Mouse (Mus musculus) layer of hippocampus, adult 18-20 months (tissue): ENCODE measurements around the gene Cdca4. TPM values are rescaled to one million over a fixed set of nuclear protein-coding genes. Genes with fewer than 3 reads are reported as not detected.

Experiments used
- DNase-seq, 2 experiments: peaks; one replicate each; pipeline ENCODE4 v3.0.0; 2022; ENCODE audit warnings: low spot score in 2 of 2
- long read RNA-seq: library from polyadenylated mRNA; stranded (forward); transcript quantifications from one replicate; pipeline ENCODE4 v2.0.0, GENCODE M21; 2021
- total RNA-seq, 2 experiments: library from RNA; stranded (reverse); gene quantifications; 2 replicates each; pipeline ENCODE4 v1.2.3; 2021

Gene Cdca4
- 10 to 100 TPM in 1 of 2 experiments, 1 to 10 TPM in 1; 7.4 to 10.0 TPM for total RNA-seq
- long read RNA-seq, transcript Cdca4-202 (2 exons, 1,994 nt): major isoform, 6 of 8 reads
- long read RNA-seq, partial matches to known transcripts: 0 of 8 reads
- long read RNA-seq, other reads (novel, unspliced or antisense): 0 of 8 reads

DNA sequence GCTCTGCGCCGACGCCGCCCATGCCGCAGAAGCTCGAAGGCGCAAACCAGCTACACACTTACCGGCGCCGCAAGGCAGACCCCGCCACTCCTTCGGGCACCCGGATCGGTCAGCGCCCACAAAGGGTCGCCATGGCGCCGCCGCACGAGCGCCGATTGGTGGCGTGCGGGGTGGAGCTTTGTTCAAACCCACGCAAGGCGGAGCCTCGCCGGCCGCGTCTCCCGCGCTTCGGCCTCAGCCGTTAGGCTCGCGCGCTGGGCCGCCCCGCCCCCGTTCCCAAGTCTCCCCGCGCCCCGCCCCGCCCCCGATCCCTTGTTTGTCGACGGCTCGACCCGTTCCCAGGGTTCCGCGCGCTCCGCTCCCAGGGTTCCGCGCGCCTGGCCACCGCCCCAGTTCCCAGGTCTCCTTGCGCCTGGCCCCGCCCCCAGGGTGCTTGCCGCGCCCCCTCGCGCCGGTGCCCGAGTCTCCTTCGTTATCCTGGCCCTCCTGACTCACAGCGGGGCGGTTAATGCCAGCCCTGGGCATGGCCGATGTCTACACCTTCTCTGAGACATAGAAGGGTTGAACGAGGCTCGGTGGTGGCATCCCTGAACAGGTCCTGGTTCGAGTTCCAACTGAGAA is at the start of gene Cdca4:
Cdca4 (minus strand) TSS at position 180 of the 621 bp plus-strand sequence.
- peak; percentile 96 to 98 for DNase-seq

DNA sequence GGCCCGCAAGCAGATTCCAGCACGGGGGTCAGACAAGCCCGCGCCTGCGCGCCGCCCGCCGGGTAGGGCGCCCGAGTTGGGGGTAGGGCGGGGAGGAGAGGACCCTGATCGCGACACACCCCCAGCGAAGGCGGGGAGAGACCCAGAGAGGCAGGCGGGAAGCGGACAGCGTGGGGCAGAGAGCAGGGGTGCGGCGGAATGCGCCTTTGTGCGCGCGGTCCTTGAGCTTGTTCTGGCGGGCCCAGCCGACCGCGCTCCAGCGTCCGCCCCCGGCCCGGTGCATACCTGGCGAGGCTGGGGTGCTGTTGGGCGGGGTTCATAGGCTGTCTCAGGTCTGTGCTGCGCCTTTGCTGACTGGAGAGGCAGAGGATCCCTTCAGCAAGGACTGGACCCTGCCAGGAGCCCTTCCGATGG is 48.4 kb upstream of the Cdca4 start:
- no peak for DNase-seq

DNA sequence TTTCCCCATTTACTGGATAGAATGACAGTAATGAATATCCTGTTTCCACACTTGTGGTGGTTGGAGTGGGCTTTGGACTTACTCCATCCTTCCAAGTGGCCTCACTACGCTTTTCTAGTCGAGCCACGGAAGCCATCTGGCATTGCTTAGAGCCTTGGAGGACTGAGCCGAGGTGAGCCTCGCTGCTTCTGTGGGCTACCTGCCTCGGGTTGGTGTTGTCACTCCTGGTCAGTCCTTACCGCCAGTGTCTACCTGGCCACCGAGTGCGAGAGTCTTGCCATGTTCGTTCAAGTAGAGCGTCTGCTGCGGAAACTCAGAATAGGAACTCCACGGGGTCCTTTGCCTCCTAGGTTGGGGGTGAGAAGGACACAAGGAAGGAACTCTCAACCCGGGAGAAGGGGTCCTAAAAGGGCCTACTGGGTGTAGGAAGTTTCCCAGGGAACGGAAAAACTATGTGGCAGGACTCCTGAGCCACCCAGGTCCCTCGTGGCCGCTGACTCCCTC is 47.9 kb upstream of the Cdca4 start:
- no peak for DNase-seq

DNA sequence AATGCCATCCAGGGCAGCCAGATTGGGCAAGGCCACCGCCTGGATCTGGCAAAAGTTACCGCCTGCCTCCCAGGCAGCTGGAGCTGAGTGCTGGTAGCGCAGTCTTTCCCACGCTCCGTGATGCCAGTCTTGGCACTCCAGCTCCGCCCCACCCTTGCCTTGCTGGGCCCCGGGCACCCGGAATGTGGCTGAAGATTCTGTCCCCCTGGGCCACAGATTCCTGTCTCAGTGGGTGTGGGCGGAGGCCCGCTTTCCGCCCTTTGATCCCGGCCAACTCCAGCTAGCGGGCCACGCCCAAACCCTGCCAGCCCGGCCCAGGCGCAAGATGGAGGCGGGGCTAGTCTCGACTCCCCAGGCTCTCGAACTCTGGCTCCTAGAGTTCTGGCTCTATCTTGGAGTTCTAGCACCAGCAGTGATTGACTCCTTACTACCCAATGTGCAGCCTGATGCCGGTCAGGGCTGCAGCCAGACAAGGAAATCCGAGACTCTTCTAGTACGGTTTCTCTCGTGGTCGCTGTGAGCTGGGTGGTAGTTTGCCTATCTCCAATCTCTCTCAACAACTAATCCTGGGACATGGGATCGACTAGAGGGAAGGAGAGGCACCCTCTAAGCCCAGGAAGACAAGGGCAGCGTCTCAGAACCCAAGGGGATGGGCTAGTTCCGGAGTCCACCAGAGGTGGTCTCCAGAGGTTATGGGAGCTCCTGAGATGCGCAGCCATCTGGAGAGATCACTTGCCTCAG is 47.3 kb upstream of the Cdca4 start:
- DNase-seq: no peak

DNA sequence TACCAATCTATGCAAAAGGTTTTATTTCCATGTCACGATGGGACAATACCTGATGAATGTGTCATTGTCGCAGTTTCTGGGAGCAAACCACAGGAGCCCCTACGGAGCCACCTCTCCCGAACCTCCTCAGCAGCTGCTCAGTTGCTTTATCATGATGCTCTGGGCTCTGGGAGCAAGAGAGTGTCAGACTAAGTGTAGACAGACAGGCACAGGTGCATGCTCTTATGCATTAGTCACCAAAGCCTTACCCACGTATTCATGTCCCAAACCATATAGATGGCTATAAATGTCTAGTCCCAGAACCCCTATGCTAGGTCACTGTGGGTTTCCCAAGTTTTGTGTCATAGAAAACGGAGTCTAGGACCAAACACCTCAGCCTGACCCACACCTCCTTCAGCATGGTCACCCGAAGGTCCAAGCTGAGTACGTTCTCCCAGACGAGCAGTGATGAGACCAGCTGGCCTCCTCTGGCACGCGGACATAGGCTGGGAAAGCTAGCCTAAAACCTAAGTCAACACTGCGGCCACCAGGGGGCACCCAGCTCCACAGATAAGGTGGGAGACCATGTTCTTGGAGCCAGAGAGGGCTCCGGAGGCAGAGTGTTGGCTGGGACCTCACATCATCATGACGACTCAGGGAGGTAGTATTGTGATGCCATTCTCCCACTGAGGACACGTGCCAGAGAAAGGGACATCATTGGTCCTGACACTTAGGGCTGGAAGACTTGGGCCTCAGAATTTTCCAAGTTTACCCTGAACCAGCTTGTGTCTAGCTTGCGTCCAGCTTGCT is 46.2 kb upstream of the Cdca4 start:
- DNase-seq: peak; percentile 58 to 87

DNA sequence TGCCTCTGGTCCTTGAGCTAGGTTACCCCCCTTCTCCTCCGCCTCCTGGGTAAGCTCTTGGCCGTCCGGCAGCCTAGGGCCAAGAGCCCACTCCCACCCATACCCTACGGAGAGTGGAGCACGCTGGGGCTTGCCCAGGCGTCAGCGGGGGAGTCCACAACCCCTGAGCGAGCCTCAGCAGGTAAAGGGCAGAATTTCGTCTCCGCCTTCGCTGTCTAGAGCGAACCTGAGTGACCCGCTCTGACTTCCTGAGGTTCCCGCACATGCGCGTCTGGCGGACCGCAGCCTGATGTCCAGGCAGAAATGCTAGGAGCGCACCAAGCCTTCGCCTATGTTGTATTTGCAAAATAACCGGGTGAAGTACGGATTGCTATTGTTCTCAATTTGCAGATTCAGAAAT is 45.0 kb upstream of the Cdca4 start:
- no peak for DNase-seq

DNA sequence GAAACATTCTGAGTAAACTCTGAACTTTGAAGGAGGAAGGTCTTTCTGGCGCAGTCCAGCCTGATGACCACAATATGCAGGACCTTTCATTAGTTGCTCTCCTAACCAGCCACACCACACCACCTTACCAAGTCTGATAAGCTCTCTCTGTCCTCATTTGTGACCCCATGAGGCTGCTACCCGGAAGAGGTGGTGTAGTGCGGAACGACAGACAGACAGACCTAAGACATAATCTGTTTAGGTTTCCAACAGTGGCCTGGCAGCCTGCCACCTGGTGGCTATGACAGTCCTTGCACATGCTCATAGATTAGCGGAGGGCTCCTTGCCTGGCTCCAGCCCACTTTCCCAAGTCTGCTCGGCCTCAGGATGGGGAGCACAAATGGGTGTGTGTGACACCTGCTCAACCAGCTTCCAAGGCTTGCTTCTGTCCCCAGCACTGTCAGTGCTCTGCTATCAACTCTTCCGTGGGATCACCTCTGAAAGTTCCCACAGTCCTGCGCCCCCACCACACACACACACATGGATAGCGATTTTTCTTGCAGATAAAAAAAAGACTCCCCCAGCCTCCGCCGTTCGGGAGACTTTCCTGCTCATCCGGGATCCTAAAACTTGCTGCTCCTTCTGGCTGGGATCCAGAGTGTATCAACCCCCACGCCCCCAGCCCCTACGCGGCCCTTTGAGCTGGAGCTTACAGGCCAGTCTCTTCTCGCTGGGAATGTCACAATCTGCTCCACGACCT is 44.4 kb upstream of the Cdca4 start:
- DNase-seq: peak in 1 of 2 experiments; percentile 51

DNA sequence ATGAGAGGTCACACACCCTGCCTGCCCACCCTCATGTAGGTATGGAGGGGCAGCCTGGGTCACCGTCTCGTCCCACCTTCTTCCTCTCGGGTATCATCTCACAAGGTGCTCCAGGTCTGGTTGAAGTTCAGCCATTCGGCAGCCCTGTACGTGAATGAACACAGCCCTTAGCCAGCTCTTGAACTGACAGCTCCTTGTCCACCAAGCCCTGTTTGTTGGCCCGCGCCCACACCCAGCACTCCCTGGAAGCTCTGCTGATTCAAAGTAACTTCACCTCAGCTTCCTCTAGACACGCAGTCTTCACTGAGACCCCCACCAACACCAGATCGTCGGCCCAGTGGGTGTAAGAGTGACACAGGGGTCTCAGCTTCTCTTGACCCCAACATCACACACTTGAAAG is 43.8 kb upstream of the Cdca4 start:
- DNase-seq: no peak

DNA sequence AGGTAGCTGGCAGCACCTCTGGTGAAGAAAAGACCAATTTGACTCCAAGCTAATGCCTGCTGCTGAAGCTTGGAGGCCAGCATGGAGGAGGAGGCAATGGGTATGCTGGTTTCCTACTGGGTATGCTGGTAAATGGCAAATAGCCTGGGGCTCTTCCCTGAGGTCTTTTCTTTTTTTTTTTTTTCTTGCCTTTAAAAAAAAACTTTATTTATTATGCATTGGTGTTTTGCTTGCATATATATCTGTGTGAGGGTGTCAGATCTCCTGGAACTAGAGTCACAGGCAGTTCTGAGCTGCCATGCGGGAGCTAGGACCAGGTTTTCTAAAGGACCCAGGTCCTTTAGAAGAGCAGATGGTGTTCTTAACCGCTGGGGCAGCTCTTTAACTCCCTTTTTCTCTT is 42.0 kb upstream of the Cdca4 start:
- no peak for DNase-seq

DNA sequence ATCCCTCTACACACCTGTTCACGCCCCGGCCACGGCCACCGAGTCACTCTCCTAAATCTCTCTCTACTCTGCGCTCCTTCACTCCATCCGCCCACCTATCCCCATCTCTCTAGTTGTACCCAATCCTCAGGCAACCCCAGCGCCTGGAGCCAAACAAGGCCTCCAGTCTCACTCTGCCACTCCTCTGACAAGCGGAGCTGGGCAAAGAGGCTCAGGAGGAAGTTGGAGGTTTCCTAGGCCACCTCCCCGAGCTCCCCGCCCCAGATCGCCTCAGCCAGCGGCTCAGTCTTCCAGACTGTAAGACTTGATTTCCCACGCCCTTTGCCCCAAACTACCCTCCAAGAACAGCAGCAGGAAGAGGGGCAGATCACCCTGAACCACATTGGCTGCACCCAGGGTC is 41.6 kb upstream of the Cdca4 start:
- DNase-seq: no peak

DNA sequence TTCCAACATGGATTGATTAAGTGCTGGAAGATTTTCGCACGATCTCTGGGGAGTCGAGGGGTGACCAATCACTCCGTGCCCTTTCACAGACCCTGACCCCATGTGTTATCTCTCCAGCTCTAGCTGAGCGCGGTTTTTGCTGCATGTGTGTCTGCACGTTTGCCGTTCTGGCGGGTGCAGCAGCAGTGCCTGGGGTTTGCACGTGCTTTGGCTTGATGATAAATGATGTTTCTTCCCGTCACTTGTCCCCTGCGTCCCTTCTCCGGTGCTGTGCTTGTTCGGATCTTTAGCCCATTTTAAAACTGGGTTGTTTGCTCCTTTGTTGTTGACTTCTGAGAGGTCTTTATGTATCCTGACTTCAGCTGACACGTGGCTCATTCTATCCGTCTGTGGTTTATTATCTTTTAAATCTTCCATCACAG is 40.6 kb upstream of the Cdca4 start:
- DNase-seq: no peak

DNA sequence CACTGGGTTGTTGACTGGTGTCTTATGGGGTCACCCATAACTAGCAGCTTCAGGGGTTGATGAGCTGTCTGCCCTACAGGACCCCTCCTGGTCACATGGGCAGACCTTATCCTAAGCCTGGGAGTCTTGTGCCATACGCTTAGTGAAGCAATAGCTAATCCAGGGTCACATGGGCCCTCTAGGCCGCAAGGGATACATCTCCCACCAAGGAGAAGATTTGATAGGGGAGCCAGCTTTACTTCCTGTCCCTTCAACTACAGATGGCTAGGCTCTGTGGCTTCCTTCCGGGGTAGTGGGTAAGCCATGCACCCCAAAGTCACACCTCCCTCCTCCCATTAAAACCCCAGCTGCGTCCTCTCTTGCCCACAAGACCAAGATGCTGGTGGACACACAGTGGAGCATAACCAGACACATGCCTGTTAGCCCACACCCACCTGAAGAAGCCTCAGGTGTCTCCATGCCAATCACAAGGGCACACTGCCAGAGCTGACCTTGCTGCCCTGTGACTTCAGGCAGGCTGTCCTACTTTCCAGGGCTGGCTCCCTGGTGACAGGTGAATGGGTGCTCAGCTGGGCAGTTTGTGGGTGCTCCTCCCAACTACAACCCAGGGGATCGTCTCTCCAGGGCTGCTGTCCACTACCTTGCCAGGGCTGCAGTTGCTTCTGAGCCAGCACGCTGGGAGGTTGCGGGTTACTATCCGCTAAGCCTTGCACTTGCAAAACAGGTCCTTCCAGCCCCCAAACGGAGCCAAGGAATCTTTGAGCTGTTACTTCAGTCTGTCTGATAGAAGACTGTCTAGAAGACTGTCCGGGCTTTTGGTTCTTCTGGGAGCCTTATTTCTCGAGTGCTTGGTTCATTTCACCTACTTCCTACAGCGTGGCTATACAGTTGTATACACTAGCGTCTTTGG is 39.2 kb upstream of the Cdca4 start, which contains the start of gene Gpr132:
Gpr132 (minus strand) TSS at position 51 of the 910 bp plus-strand sequence.
- no peak for DNase-seq

DNA sequence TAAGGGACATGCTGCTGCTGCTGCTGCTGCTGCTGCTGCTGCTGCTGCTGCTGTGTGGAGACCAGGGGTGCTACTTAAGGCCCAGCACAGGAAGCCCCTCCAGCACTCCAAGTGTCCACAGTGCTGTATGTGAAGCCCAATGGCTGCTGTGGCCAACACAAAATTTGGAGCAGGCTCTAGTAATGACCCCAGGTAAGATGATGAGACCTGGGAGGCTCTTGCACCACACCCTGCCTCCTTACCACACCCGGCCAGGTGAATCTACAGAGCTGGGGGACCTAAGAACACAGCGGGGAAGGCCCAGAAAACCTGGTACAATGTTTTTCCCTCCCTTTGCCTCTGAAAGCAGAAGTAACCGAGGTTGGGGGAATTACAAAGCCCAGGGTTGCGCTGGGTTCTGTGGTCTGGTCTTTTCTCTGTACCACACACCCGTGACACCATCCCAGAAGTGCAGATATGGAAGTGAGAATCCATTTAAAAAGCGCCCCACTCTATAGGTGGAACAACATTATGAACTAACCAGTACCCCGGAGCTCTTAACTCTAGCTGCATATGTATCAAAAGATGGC is 38.0 kb upstream of the Cdca4 start:
- no peak for DNase-seq

DNA sequence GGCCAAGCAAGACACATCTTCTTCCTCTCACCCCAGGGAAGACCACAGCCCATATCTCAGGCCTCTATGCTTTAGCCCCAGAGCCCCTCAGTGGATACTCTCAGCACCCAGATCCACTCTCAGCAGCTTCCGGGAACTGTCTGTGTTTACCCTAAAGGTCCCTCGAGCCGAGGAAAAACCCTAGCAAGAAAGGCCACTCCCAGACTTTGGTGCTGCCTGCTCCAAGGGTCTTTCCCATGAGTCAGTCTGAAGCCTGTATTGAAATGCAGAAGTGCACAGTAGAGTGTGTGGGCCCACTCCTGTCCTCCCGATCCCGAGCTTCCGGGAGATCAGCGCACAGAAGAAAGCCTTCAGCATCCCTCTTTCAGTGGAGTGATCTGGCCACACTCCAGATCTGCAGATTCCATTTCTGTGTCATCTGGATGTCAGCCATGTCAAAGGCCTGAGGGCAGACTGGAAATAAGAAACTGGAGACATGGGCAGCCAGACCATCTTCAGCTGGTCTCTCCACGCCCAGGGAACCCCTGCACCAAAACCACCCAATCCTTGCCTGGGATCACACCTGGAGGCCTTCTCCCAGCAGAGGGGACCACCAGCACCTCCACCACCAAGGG is 37.4 kb upstream of the Cdca4 start:
- no peak for DNase-seq

DNA sequence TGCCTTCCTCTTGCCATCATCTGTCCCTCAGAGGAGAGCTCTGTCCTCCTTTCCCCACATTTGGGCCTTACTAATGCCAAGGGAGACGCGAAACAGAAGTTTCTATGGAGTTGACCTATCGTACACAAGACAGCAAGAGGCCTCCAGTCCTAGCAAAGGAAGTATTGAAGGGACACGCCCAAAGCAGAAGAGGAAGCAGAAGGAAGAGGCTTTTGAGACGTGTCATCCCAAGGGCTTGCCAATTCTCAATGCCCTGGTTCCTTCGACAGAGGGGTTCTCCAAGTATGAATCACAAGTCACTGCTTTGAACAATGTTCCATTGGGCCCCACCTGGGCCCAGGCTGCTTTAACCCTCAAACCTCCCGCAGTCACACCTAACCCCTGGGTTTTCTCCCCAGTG is 35.6 kb upstream of the Cdca4 start:
- no peak for DNase-seq

DNA sequence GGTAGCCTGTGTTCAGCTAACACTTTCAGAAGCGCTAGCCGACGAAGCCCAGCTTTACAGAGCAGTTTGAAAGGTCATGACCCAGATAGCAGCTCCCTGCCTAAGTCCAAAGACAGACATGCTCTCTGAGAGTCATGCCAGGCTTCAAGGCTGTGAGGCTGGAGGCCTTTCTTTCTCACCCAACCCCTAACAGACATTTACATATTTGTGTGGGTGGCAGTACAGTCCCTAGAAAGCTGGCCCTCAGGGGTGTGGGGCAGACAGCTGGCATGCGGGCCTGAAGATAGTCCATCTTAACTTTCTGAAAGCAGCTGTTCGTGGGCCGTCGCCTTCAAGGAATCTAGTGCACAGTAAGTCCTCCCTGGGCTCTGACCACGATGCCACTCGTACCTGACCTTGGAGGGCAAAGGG is 32.7 kb upstream of the Cdca4 start:
- DNase-seq: no peak

DNA sequence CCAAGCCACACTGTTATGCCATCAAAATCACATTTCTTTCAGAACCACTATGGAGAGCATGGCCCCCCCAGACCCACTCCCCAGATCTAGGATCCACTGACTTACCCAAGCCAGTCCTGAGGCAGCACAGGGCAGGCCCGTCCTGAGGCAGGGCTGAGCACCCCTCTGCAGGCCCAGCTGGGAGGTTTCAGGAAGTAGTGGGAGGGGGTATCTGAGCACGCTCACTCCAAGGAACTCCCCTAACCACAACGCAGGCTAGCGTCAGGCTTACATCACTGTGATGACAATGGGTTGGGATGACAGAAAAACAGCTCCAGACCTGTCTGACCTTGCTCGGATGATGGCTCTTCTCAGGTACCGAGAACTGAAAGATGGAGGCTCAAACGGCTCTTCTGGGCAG is 31.5 kb upstream of the Cdca4 start:
- DNase-seq: no peak

DNA sequence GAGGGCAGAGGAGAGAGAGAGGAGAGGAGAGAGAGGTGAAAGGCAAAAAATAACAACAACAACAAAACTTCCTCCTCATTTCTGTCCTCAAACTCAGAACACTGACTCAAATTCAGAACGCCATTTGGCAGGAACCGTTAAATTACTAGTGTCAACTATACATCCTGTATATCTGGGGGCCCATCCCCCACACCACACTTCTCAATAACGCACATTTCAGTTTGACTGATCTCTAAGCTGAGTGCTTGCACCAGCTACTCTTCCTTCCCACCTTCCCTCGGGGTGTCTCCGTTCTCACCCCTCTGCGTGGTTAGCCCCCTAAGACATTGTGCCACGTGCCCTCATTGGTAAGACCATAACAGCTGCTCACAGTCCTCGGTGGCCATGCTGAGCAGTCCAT is 30.7 kb upstream of the Cdca4 start:
- DNase-seq: no peak
